Mouse (Mus musculus): Measurements from ENCODE around the gene Zfp982. TPM values are rescaled to one million over a fixed set of nuclear protein-coding genes. Genes with fewer than 3 reads are reported as not detected.
"Not testable (repeated sequence)": the region's sequence is repeated elsewhere in the genome, so short reads cannot be mapped to it uniquely, and the experiment has no call there.

The Zfp982 gene
- polyA plus RNA-seq (2015; fragmentation: Nextera tagmentation; extraction: Ambion mirVana) = 3.9 and 4.8 TPM in 2 replicates

DNA sequence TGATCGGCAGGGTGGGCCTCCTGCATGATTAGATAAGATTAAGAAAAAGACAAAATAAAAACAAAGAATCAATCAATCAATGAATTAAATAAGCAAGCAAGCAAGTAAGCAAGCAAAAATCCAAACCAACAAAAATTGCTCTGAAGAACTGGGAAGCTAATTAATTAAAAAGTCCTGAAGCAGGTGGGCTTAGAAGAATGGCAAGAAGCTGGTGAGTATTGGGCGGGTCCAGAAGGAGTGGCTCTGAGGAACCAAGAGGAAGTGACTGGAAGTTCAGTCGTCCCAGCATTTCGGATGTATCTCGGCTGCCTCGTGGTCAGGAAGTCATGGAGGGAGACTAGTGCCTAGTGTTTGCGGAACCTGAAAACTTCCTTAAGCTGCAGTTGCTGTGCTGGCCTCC lies at the start of gene Zfp982:
Gene Zfp982 (plus strand): TSS at position 301 of the 400 bp plus-strand sequence.
- not testable (repeated sequence) for ATAC-seq (ENCODE audit: insufficient read depth, low FRiP score); H3K9ac ChIP-seq (ENCODE audit: low read length); H3K4me3 ChIP-seq (replicated peaks; ENCODE audit: low read length); H3K27ac ChIP-seq (ENCODE audit: low read length); H3K27me3 ChIP-seq (ENCODE audit: control insufficient read depth, insufficient read depth, low read length); H3K4me2 ChIP-seq (ENCODE audit: low read depth, low read length); H3K36me3 ChIP-seq (ENCODE audit: control insufficient read depth, insufficient read depth, low read length); H3K4me1 ChIP-seq (ENCODE audit: control insufficient read depth, insufficient read depth, low read length)
- peaks cover 28% of the 10 kb centered on the region for H3K9me3 ChIP-seq (replicated peaks; ENCODE audit: control insufficient read depth, low read length)
- 82% methylated on average over 7 of the region's 7 CpGs for WGBS

- ATAC-seq (ENCODE audit: insufficient read depth, low FRiP score) = peak; percentile 93
- H3K9me3 ChIP-seq (replicated peaks; ENCODE audit: control insufficient read depth, low read length); H3K27me3 ChIP-seq (ENCODE audit: control insufficient read depth, insufficient read depth, low read length); H3K4me1 ChIP-seq (ENCODE audit: control insufficient read depth, insufficient read depth, low read length); H3K36me3 ChIP-seq (ENCODE audit: control insufficient read depth, insufficient read depth, low read length): not testable (repeated sequence)
- Histone ChIP-seq H3K4me3 (replicated peaks; ENCODE audit: low read length) (peak overlapping the region; percentile 61), H3K9ac (ENCODE audit: low read length) (peak overlapping the region; percentile 86), H3K4me2 (ENCODE audit: low read depth, low read length) (peak overlapping the region; percentile 96), H3K27ac (ENCODE audit: low read length) (peak overlapping the region; percentile 49; the same call in 1 of the 2 replicates)
- WGBS = 9% methylated on average over 52 of the region's 52 CpGs
Measured at GRCm38 (mm10) chr4:147442649-147443553, 49.3 kb upstream of the Zfp982 start.

DNA sequence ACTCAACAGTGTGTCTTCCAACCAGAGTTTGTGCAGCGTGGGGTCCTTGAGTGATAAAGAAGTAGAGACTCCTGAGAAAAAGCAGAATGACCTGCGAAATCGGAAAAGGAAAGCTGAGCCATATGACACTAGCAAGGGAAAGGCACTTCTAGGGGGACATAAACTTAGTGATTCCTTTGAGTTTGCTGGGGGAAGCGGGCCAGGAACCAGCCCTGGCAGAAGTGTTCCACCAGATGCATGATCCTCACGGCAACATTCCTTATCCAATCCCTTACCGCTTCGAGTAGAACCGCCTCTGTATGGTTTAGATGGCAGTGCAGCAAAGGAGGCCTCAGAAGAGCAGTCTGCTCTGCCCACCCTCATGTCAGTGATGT lies 48.7 kb upstream of the Zfp982 start:
- Histone ChIP-seq H3K9ac (ENCODE audit: low read length) (peak overlapping the region; percentile 86), H3K4me2 (ENCODE audit: low read depth, low read length) (peak overlapping the region; percentile 96), H3K4me3 (replicated peaks; ENCODE audit: low read length) (peak overlapping the region; percentile 61)
- not testable (repeated sequence) for H3K27me3 ChIP-seq (ENCODE audit: control insufficient read depth, insufficient read depth, low read length); H3K9me3 ChIP-seq (replicated peaks; ENCODE audit: control insufficient read depth, low read length); H3K4me1 ChIP-seq (ENCODE audit: control insufficient read depth, insufficient read depth, low read length); H3K36me3 ChIP-seq (ENCODE audit: control insufficient read depth, insufficient read depth, low read length); H3K27ac ChIP-seq (ENCODE audit: low read length); ATAC-seq (ENCODE audit: insufficient read depth, low FRiP score)
- WGBS = 39% methylated on average over 8 of the region's 8 CpGs

- not testable (repeated sequence) for H3K27me3 ChIP-seq (ENCODE audit: control insufficient read depth, insufficient read depth, low read length); H3K4me1 ChIP-seq (ENCODE audit: control insufficient read depth, insufficient read depth, low read length); H3K36me3 ChIP-seq (ENCODE audit: control insufficient read depth, insufficient read depth, low read length); H3K9ac ChIP-seq (ENCODE audit: low read length); H3K27ac ChIP-seq (ENCODE audit: low read length); H3K4me3 ChIP-seq (replicated peaks; ENCODE audit: low read length); H3K4me2 ChIP-seq (ENCODE audit: low read depth, low read length); H3K9me3 ChIP-seq (replicated peaks; ENCODE audit: control insufficient read depth, low read length); ATAC-seq (ENCODE audit: insufficient read depth, low FRiP score)
Measured at GRCm38 (mm10) chr4:147445371-147445770, 46.8 kb upstream of the Zfp982 start.

DNA sequence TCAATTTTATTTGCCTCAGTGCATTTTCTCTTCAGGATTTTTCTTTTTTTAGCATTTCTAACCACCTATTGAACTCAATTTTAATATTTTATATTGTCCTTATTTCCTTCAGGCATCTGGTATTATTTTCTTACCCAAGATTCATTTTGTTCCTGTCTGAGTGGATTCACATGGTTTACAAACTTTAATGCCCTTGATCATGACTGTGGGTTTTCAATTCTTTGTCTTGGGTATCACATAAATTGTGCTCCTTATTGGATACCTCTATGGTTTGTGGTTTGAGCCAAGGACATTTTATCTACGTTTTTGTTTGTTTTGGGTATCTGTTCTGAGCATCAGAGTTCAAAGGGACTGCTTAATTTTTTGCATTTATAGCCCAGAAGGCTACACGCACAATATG lies 43.9 kb upstream of the Zfp982 start:
- Histone ChIP-seq H3K4me2 (ENCODE audit: low read depth, low read length) (no peak overlapping the region), H3K9me3 (replicated peaks; ENCODE audit: control insufficient read depth, low read length) (no peaks in the 10 kb centered on the region), H3K27me3 (ENCODE audit: control insufficient read depth, insufficient read depth, low read length) (no peaks in the 10 kb centered on the region), H3K9ac (ENCODE audit: low read length) (no peak overlapping the region), H3K36me3 (ENCODE audit: control insufficient read depth, insufficient read depth, low read length) (no peaks in the 10 kb centered on the region), H3K4me3 (replicated peaks; ENCODE audit: low read length) (no peak overlapping the region), H3K27ac (ENCODE audit: low read length) (no peak overlapping the region), H3K4me1 (ENCODE audit: control insufficient read depth, insufficient read depth, low read length) (no peaks in the 10 kb centered on the region)
- 65% methylated on average over 2 of the region's 2 CpGs for WGBS
- no peak for ATAC-seq (ENCODE audit: insufficient read depth, low FRiP score)

DNA sequence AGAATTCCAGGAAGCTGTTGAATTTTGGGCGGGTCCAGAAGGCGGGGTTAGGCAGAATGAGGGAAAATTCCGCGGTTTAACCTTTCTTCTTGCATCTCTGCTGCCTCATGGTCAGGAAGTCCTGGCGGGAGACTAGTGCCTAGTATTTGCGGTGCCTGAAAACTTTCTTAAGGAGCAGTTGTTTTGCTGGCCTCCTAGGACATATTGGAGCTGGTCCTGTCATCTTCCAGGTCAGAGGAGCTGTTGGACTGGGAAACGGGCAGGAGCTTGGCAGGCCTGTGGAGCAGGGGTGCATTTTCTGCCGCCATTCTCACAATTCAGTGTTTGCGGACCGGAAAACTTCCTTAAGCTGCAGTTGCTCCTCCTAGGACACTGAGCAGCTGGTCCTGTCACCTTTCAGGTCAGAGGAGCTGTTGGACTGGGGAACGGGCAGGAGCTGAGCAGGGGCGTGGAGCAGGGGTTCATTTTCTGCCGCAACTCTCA lies 43.1 kb upstream of the Zfp982 start:
- H3K9ac ChIP-seq (ENCODE audit: low read length) = 0 out of 2 replicates have a peak overlapping the region, but pooled peaks have one; percentile 9
- no peaks in the 10 kb centered on the region for H3K36me3 ChIP-seq (ENCODE audit: control insufficient read depth, insufficient read depth, low read length)

GRCm38 (mm10) chr4:147449986-147450385 lies 42.2 kb upstream of the Zfp982 start:
- H3K9ac ChIP-seq (ENCODE audit: low read length); H3K36me3 ChIP-seq (ENCODE audit: control insufficient read depth, insufficient read depth, low read length); H3K4me1 ChIP-seq (ENCODE audit: control insufficient read depth, insufficient read depth, low read length); H3K9me3 ChIP-seq (replicated peaks; ENCODE audit: control insufficient read depth, low read length); H3K4me3 ChIP-seq (replicated peaks; ENCODE audit: low read length); H3K4me2 ChIP-seq (ENCODE audit: low read depth, low read length); ATAC-seq (ENCODE audit: insufficient read depth, low FRiP score); H3K27ac ChIP-seq (ENCODE audit: low read length); H3K27me3 ChIP-seq (ENCODE audit: control insufficient read depth, insufficient read depth, low read length): not testable (repeated sequence)
- 74% methylated on average over 2 of the region's 2 CpGs for WGBS

More for the DNA sequence above, 43.1 kb upstream of the Zfp982 start:
- peak overlapping the region; percentile 36 for H3K4me2 ChIP-seq (ENCODE audit: low read depth, low read length)
- WGBS = 34% methylated on average over 13 of the region's 13 CpGs
- H3K4me3 ChIP-seq (replicated peaks; ENCODE audit: low read length) = peak overlapping the region; percentile 35
- H3K27ac ChIP-seq (ENCODE audit: low read length) = no peak overlapping the region
- H3K4me1 ChIP-seq (ENCODE audit: control insufficient read depth, insufficient read depth, low read length) = no peaks in the 10 kb centered on the region
- no peaks in the 10 kb centered on the region for H3K9me3 ChIP-seq (replicated peaks; ENCODE audit: control insufficient read depth, low read length)
- no peak for ATAC-seq (ENCODE audit: insufficient read depth, low FRiP score)
- no peaks in the 10 kb centered on the region for H3K27me3 ChIP-seq (ENCODE audit: control insufficient read depth, insufficient read depth, low read length)

GRCm38 (mm10) chr4:147467207-147467606 lies 25.0 kb upstream of the Zfp982 start:
- H3K9ac ChIP-seq (ENCODE audit: low read length); ATAC-seq (ENCODE audit: insufficient read depth, low FRiP score); H3K27me3 ChIP-seq (ENCODE audit: control insufficient read depth, insufficient read depth, low read length); H3K4me1 ChIP-seq (ENCODE audit: control insufficient read depth, insufficient read depth, low read length); H3K36me3 ChIP-seq (ENCODE audit: control insufficient read depth, insufficient read depth, low read length); H3K27ac ChIP-seq (ENCODE audit: low read length); H3K4me2 ChIP-seq (ENCODE audit: low read depth, low read length); H3K4me3 ChIP-seq (replicated peaks; ENCODE audit: low read length): not testable (repeated sequence)
- peaks cover 28% of the 10 kb centered on the region for H3K9me3 ChIP-seq (replicated peaks; ENCODE audit: control insufficient read depth, low read length)
- 89% methylated on average over 7 of the region's 7 CpGs for WGBS

DNA sequence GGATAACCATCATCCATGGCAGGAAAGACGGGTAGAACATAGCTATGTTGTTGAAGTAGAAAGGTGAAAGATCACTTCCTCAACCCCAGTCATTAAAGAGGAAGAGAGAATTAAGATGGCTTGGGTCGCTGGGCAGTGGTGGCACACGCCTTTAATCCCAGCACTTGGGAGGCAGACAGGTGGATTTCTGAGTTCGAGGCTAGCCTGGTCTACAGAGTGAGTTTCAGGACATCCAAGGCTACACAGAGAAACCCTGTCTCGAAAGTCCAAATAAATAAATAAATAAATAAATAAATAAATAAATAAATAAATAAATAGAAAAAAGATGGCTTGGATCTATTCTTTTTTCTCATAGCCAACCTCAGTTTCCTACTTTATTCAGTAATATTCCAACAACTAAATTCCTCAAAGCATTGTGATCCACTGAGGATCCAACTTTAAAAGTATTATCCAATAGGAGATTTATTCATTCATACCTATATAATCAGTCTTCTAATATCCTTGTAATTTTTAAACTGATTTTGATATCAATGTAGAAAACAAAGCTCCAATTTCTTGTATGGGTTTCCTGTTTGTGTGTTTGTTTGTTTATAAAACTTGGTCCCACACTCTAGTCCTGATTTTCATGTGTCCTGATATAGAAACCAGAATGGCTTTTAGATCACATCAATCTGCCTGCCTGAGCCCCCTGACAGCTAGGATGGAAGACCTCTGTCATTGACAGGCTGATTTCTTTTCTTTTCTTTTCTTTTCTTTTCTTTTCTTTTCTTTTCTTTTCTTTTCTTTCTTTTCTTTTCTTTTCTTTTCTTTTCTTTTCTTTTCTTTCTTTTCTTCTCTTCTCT lies 6.8 kb downstream of the Zfp982 start:
- not testable (repeated sequence) for H3K4me3 ChIP-seq (replicated peaks; ENCODE audit: low read length); ATAC-seq (ENCODE audit: insufficient read depth, low FRiP score); H3K36me3 ChIP-seq (ENCODE audit: control insufficient read depth, insufficient read depth, low read length); H3K27me3 ChIP-seq (ENCODE audit: control insufficient read depth, insufficient read depth, low read length); H3K27ac ChIP-seq (ENCODE audit: low read length); H3K4me2 ChIP-seq (ENCODE audit: low read depth, low read length); H3K9me3 ChIP-seq (replicated peaks; ENCODE audit: control insufficient read depth, low read length); H3K4me1 ChIP-seq (ENCODE audit: control insufficient read depth, insufficient read depth, low read length); H3K9ac ChIP-seq (ENCODE audit: low read length)
- 85% methylated on average over 5 of the region's 5 CpGs for WGBS

All from stomach, embryonic 16.5 days (tissue).